Mouse (Mus musculus) midbrain, postnatal 0 days (tissue): ENCODE data around the gene Parg. TPM values are rescaled to one million over a fixed set of nuclear protein-coding genes. Genes with fewer than 3 reads are reported as not detected.

ENCODE experiments used
- ATAC-seq: fragments of 200-750 bp; cut with Nextera tagmentation; 2 replicates; pipeline ENCODE4 v1.8.0; 2017; ENCODE audit warnings: moderate number of reproducible peaks, mild to moderate bottlenecking, moderate TSS enrichment, moderate library complexity; ENCODE audit not compliant: low FRiP score
- DNase-seq: peaks from one replicate; pipeline ENCODE4 v3.0.0-alpha.2; 2015; ENCODE audit warnings: low spot score
- H3K27ac ChIP-seq: fragments of 300-500 bp; sonication (generic); 2 replicates; pipeline ENCODE4 v1.5.1; 2014; ENCODE audit warnings: low read depth, mild to moderate bottlenecking, low read length, mixed read lengths
- H3K27me3 ChIP-seq: fragments of 300-500 bp; sonication (generic); 2 replicates; pipeline ENCODE4 v1.6.1; 2014; ENCODE audit warnings: low read length, control low read depth, mixed read lengths; ENCODE audit not compliant: insufficient read depth
- H3K36me3 ChIP-seq: fragments of 300-500 bp; sonication (generic); 2 replicates; pipeline ENCODE4 v1.6.1; 2014; ENCODE audit warnings: low read length, control low read depth, mixed read lengths; ENCODE audit not compliant: insufficient read depth
- H3K4me1 ChIP-seq: fragments of 300-500 bp; sonication (generic); 2 replicates; pipeline ENCODE4 v1.6.1; 2014; ENCODE audit warnings: mild to moderate bottlenecking, control low read depth, antibody characterized with exemption, low read length, mixed read lengths; ENCODE audit not compliant: insufficient read depth
- H3K4me2 ChIP-seq: fragments of 300-500 bp; sonication (generic); 2 replicates; pipeline ENCODE4 v1.6.1; 2014; ENCODE audit warnings: low read depth, mild to moderate bottlenecking, low read length, mixed read lengths; ENCODE audit not compliant: poor library complexity, severe bottlenecking
- H3K4me3 ChIP-seq: fragments of 300-500 bp; sonication (generic); 2 replicates; pipeline ENCODE4 v1.5.1; 2014; ENCODE audit warnings: low read depth, mild to moderate bottlenecking, low read length, moderate library complexity
- H3K9ac ChIP-seq: fragments of 300-500 bp; sonication (generic); replicated peaks from 2 replicates; pipeline ENCODE4 v1.6.1; 2014; ENCODE audit warnings: mild to moderate bottlenecking, low read length, moderate library complexity, mixed read lengths; ENCODE audit not compliant: poor library complexity, severe bottlenecking
- H3K9me3 ChIP-seq: fragments of 300-500 bp; sonication (generic); 2 replicates; pipeline ENCODE4 v1.6.1; 2016; ENCODE audit warnings: low read length, control low read depth
- CTCF ChIP-seq: IDR thresholded peaks from 2 replicates; pipeline ENCODE4 v1.5.1; 2016; ENCODE audit warnings: antibody characterized with exemption, mild to moderate bottlenecking
- WGBS: fragments of 180-500 bp; shearing (Covaris S2); extraction: QIAGEN DNeasy Blood & Tissue Kit; methylation state at CpG from one replicate; pipeline ENCODE4 v1.1.7; 2014; 5-methylcytosine and 5-hydroxymethylcytosine counted together
- polyA plus RNA-seq: library from polyadenylated mRNA; unstranded; fragments of >200 nt; fragmentation: Nextera tagmentation; extraction: Ambion mirVana; gene quantifications from 2 replicates; pipeline ENCODE4 v1.2.1, GENCODE M21; 2015
- total RNA-seq: library from RNA; depleted of rRNA; stranded (reverse); fragments of >200 nt; gene quantifications from 2 replicates; pipeline ENCODE4 v1.2.3, GENCODE M21; 2014; rRNA removed

The Parg gene
- total RNA-seq (40.7 and 45.9 TPM in 2 replicates), polyA plus RNA-seq (24.7 and 25.7 TPM in 2 replicates)

DNA sequence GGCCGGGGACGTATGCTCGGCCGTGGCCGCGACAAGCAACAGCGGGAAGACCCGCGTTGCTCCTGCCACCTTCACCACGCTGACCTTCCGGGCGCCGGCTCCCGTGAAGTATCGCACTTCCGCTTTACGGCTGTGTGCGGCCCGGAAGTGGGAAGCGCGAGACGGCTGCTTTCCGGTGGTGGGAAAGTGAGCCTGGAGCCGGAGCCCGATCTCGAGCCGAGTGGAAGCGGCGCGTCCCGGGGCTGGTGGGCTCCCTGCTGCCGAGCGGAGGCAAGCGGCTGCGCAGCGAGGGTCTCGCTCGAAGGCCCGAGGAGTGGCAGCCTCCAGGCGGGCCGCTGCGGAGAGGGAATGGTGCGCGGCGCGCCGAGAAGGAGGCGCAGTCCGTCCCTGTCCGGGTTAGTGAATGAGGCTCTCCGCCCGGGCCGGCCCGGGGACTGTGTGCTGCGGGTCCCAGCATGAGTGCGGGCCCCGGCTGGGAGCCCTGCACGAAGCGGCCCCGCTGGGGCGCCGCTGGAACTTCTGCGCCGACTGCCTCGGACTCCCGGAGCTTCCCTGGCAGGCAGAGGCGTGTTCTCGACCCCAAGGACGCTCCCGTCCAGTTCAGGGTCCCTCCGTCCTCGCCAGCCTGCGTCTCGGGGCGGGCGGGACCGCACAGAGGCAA, at the start of gene Parg, which contains the start of gene Timm23:
TSS of gene Parg (plus strand) at position 159 of the 661 bp plus-strand sequence.
TSS of gene Timm23 (minus strand) at position 108 of the 661 bp plus-strand sequence.
- Histone ChIP-seq H3K36me3 (peaks cover 13% of the 10 kb centered on the region; the same call in 1 of the 2 replicates), H3K9ac (peak within 1 kb of the TSS; percentile 87), H3K9me3 (no peaks in the 10 kb centered on the region), H3K27me3 (no peaks in the 10 kb centered on the region), H3K4me1 (peaks cover 18% of the 10 kb centered on the region; the same call in 1 of the 2 replicates), H3K4me3 (peak within 1 kb of the TSS; percentile 99), H3K27ac (peak within 1 kb of the TSS; percentile 76), H3K4me2 (peak within 1 kb of the TSS; percentile 58)
- TF ChIP-seq CTCF, result no peak
- peak; percentile 90 for ATAC-seq
- peak; percentile 91 for DNase-seq
- WGBS, result under 1% methylated on average over 75 of the region's 77 CpGs

DNA sequence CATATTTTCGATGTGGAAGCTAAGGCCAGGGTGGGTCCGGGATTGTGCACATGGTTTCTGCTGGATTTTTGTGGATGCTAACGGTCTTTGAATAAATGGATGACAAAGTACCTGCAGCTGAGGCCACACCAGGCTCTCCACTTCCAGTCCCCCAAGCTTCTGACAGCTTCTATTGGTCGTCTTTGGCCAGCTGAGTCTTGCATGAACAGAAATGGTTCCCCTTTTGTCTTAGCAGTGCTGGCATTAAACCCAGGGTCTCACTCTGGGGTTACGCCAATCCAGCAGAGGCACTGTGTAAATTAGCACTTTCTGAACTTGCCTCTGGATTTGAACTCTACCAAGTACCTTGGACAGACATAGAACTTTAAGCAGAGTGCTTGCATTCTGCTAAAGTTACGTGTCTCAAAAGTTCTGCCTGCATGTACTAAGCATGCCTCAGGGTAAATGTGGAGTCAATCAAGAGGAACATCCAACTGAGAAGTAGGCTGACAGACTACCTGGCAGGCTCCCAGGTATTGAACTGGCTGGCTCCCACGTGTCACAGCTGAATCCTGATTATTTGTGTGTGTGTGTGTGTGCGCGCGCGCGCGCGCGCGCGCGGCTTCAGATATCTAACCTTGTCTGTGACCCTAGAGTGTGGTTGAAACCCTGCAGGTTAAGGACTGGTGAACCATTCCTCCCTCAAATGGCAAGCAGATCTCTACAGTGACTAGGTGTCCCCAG, 49.3 kb upstream of the Parg start:
- Histone ChIP-seq H3K4me2 (no peak overlapping the region), H3K27me3 (no peaks in the 10 kb centered on the region), H3K9ac (no peak overlapping the region), H3K9me3 (0 out of 2 replicates have a peak, but pooled peaks cover 4% of the 10 kb centered on the region), H3K4me3 (no peak overlapping the region), H3K4me1 (no peaks in the 10 kb centered on the region), H3K27ac (no peak overlapping the region), H3K36me3 (no peaks in the 10 kb centered on the region)
- DNase-seq (no peak), ATAC-seq (no peak)
- TF ChIP-seq CTCF, result no peak
- WGBS, result 89% methylated on average over 18 of the region's 18 CpGs

DNA sequence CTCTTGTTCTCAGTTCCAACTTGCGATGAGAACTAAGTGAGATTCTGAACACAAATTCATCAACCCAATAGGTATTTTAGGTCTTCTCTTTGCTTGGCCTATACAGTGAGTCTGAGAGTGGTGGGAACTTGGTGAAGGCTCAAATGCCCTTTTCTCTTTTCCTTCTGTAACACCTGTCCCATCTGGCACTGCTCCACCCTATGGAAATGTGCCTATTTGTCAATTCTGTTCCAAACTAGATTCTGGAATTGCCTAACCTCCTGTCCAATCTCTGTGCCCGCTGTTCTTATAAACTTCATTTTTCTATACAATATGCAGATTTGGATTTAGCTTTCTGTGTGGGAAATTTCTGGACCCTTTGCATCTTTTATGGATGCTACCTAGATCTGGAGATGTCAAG, 48.6 kb upstream of the Parg start:
- no peak overlapping the region for H3K27ac ChIP-seq
- DNase-seq, result no peak
- no peak overlapping the region for H3K4me2 ChIP-seq
- no peaks in the 10 kb centered on the region for H3K4me1 ChIP-seq
- H3K9ac ChIP-seq, result no peak overlapping the region
- no peaks in the 10 kb centered on the region for H3K36me3 ChIP-seq
- H3K4me3 ChIP-seq, result no peak overlapping the region
- ATAC-seq, result no peak
- WGBS, result 93% methylated on average over 2 of the region's 2 CpGs
- H3K27me3 ChIP-seq, result no peaks in the 10 kb centered on the region
- no peak for TF ChIP-seq CTCF
- H3K9me3 ChIP-seq, result 0 out of 2 replicates have a peak, but pooled peaks cover 4% of the 10 kb centered on the region

DNA sequence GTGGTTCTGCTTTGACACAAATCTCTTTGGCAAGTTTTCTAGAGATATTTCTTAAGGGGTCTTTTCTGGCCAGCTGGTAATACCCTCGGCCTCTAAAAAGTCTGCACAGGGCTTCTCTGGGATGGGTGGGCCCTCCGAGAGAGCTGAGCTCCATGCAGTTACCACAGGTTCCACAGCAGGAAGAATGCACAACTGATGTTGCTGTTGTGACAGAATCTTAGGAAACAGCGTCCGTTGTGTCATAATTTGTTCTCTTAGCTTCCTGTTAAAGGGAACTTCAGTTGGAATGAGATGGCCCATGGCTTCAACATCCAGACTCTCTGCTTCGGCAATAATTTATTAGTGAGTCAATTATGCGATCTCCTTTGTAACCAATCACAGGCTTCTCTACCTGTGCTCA, 47.0 kb upstream of the Parg start:
- DNase-seq (no peak), ATAC-seq (no peak)
- no peaks in the 10 kb centered on the region for H3K36me3 ChIP-seq
- no peak overlapping the region for H3K27ac ChIP-seq
- no peak for TF ChIP-seq CTCF
- H3K9me3 ChIP-seq, result no peaks in the 10 kb centered on the region
- H3K4me3 ChIP-seq, result no peak overlapping the region
- no peaks in the 10 kb centered on the region for H3K4me1 ChIP-seq
- H3K27me3 ChIP-seq, result no peaks in the 10 kb centered on the region
- 87% methylated on average over 6 of the region's 6 CpGs for WGBS
- no peak overlapping the region for H3K9ac ChIP-seq
- H3K4me2 ChIP-seq, result no peak overlapping the region

DNA sequence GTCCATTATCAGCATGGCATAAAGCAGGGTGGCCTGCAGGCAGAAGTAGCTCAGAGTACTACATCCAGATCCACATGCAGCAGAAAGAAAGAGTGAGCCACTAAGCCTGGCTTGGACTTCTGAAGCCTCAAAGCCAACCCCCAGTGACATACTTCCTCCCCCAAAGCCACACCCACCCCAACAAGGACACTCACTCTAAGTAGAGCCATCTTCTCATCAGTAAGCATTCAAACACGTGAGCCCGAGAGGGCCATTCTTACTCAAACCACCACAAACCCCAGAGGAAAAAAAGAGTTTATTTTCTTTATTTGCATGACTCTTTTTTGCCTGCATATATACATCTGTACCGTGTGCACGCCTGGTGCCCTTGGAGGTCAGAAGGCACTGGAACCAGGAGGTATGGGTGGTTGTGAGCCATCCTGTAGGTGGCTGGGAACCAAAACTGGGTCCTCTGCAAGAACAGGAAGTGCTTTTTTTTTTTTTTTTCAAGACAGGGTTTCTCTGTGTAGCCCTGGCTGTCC, 42.5 kb upstream of the Parg start:
- TF ChIP-seq CTCF, result no peak
- peak overlapping the region; percentile 77 for H3K4me3 ChIP-seq
- ATAC-seq, result peak; percentile 51
- H3K9me3 ChIP-seq, result no peaks in the 10 kb centered on the region
- H3K27me3 ChIP-seq, result no peaks in the 10 kb centered on the region
- H3K36me3 ChIP-seq, result no peaks in the 10 kb centered on the region
- peak overlapping the region; percentile 47 for H3K4me2 ChIP-seq
- DNase-seq, result no peak
- peak overlapping the region; percentile 30; the same call in 1 of the 2 replicates for H3K9ac ChIP-seq
- peaks cover 7% of the 10 kb centered on the region; the same call in 1 of the 2 replicates for H3K4me1 ChIP-seq
- H3K27ac ChIP-seq, result peak overlapping the region; percentile 90
- 38% methylated on average over 4 of the region's 4 CpGs for WGBS
